Mouse (Mus musculus): ENCODE measurements at regions not wholly inside any gene's neighbourhood (a gene's known extent, or its start where the extent isn't known, plus 50 kb on each side); places are given as distances from the start of the nearest gene placed in this dataset.

DNA sequence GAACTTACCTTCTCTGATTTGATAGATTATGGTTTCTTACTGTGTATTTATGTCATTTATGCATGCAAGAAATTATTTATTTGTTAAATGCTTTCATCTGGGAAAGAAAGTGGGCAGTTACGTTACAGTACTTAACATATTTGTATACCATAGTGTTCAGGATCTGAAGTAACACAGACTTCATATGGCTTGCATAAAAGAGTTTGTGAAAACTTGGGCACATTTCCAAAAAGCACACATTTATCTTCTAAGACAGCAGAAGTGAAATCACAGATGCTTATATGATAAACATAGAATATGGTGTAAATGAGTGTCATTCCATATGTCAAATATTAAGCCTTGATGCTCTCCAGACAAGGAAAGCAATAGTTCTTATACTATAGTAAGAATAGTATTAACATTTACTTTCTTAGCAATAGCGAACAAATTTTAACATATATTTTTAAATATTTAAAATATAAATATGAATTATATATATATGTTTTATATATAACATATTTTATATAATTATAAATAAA, 4549.1 kb upstream of the Gm7489 start:
- DNase-seq (ENCODE audit: low spot score), result no peak

DNA sequence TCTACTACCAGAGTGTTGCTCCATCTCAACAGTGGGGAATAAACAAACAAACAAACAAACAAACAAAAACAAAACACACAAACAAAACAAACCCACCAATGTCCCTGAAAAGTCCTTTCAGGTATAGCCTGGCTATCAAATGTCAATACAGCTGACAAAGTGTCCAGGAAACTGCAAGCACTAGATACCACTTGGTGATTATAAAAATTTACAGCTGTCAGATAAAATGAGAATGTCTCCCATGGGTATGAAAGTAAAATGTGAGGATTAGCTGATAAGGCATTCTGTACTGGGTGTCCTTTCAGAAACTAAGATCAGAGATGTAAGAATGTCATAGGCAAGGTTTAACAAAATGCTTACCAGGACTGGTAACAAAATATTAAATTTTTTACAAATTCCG, 4537.7 kb upstream of the Gm7489 start:
- DNase-seq (ENCODE audit: low spot score), result no peak

DNA sequence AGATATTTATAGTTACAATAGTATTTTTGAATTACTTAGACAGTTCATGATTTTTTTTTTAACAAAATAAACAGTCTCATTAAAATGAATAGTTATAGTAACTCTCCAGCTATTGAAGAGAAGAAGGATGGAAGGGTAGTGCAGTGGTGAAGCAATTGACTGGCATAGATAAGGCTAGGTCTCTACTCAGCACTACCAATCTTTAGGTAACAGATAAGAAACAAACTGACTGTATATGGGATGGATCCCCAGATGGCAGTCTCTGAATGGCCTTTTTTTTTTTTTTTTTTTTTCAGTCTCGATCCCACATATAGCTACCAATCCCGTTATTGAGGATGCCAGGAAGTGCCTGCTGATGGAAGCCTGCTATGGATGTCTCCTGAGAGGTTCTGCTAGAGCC, 4528.6 kb upstream of the Gm7489 start:
- DNase-seq (ENCODE audit: low spot score), result no peak

DNA sequence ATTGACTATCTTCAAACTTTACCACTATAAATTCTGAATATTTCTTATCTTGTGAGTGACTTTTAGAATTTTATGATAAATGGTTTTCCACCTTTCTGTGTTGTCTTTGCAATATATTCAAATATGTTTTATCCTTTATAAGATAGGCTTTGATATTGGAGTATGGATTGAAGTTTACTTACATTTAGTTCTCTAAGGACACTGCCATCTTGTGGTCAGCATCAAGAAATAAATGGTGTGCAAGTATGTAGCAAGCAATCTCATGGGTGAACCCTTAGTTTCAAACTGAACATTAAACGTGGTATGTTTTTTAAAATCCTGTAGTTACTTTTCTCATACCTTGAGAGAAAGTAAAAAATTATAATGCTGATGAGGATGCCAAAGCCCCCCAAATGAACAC, 4488.7 kb upstream of the Gm7489 start:
- peak; percentile 21 for DNase-seq (ENCODE audit: low spot score)

DNA sequence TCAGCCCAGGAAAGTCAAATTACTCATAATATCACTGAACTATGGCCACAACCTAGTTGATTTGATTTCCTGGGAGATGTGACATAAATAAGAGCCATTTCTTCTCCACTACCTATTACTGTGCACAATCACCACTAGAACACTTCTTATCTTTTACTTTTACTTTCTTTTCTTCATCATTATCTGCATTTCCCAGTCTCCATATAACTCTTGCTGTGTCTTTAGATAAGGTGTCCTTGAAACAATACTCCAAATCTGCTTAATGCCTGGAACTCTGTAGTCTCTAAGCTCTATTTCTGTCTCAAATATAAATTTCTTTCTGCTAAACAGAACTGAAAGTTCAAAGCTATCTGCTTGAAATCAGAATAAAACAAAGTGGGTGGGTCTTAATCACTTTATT, 4471.0 kb upstream of the Gm7489 start:
- no peak for DNase-seq (ENCODE audit: low spot score)

DNA sequence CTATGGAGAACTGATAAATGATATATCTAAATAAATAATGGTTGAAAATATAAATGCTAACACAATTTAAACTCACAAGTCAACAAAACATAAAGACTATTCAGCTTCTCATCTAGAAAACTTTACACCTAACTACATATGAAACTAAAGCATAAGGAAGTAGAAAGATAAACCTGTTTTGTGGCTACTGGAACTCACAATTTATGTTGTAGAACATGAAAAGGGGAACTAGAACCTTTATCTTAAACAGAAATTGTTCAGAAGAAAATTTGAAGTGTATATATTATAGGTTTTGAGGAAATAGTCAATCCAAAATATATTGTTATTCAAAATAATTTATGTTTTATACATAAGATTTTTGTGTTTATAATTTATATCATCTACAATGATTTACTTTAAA, 4433.4 kb upstream of the Gm7489 start:
- no peak for DNase-seq (ENCODE audit: low spot score)

DNA sequence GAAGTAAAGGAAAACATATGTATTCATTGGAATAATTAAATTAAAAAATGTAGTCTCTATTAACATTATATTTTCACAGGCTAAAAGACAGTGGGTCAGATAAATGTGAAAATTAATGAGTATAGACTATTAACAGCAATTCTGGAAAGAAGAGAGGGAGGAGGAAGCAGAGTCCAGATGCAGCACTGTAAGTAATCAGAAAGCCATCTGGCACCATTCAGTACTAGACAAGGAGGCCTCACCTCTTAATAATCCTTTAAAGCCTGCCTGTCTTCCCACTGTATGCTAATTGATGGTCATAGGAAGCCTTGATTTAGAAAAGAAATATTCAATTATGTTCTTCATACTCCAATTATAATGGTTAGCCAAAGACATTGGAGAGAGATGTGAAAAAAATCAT, 4400.1 kb upstream of the Gm7489 start:
- DNase-seq (ENCODE audit: low spot score), result no peak

DNA sequence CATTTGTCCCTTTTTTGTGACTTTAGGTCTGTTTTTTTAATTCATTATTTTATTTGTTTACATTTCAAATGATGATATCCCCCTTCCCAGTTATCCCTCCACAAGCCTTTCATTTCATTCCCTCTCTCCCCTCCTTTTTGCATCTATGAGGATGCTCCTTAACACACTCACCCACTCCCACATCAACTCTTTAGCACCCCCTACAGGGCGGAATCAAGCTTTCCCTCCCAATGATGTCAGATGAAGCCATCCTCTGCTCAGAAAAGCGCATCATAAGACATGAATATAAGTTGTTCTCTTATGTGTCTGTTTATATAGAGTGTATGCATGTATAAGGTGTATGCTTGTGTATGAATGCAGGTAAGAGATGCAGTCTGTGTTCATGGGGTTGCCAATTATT, 4391.9 kb upstream of the Gm7489 start:
- no peak for DNase-seq (ENCODE audit: low spot score)

DNA sequence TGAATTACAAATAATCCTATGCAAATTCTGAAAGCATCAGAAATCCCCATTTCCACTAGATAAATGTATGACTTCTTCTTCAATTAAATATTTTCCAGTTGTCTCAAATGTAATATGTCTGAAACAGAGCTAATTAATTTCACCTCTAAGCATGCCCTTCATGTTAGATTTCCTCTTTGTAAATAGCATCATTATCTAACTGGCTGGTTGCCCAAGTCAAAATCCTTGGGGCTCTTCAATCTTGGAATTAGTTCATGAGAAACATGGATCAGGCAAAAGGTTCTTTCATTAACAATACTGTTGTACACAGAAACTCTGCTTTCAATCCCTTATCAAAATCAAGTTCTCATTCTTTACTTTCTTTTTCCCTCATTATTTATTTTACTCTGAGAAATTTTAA, 4382.9 kb upstream of the Gm7489 start:
- DNase-seq (ENCODE audit: low spot score), result no peak
